Comparison of ENCODE assay signal across 9 mouse cellular contexts in genomic region chr5:58736610-58737009, GRCm38 (mm10).
DNase-seq lines count a peak whose midpoint lies in the region; ATAC-seq and TF ChIP-seq lines count a peak whose summit lies in the region.
"Had no signal": no experiment of that assay in that cellular context is flagged by ENCODE, and none has a peak within 500 bp of the region (broad histone marks: within the 10 kb centered on the region; RNA-seq: fewer than 3 reads in every experiment).

No protein-coding gene starts in this region.

- no peak for ATAC-seq in erythroid progenitor cell, adult 5-6 weeks (replicated peaks; ENCODE audit: low FRiP score, poor library complexity, severe bottlenecking)

- TF ChIP-seq CTCF in kidney, adult 2 months (conservative IDR thresholded peaks at IDR 0.05; ENCODE audit: insufficient read depth, insufficient read length, low read depth, low read length), result 0 out of 2 replicates have a peak, but pooled peaks have one; percentile 26

- H3K27ac ChIP-seq in kidney, adult 2 months (ENCODE audit: insufficient read depth, low read depth, low read length), result no peak overlapping the region
- H3K27ac ChIP-seq: macrophage had no signal

- no peaks in the 10 kb centered on the region for H3K27me3 ChIP-seq in kidney, adult 2 months (replicated peaks; ENCODE audit: control insufficient read depth, insufficient read depth, low read length)

- 30% methylated on average over 9 of the region's 9 CpGs for WGBS in kidney, adult 2 months

- no peak for TF ChIP-seq POLR2A in kidney, adult 2 months (IDR thresholded peaks at IDR 0.05; ENCODE audit: low read depth, low read length)

- no peaks in the 10 kb centered on the region for H3K36me3 ChIP-seq in kidney, adult 2 months (ENCODE audit: control insufficient read depth, insufficient read depth, low read length)

- H3K4me3 ChIP-seq in kidney, adult 2 months (ENCODE audit: insufficient read depth, low read depth, low read length), result no peak overlapping the region

- DNase-seq in kidney, adult 2 months, result peak; percentile 39
- no peak for DNase-seq in kidney, adult 11 months
- DNase-seq in Muller cell, postnatal 12 days (ENCODE audit: inconsistent ontology term), result peak; percentile 38
- DNase-seq in cerebellum, adult 9-11 months, result peak; percentile 18
- DNase-seq in gastrocnemius, postnatal 4 days (ENCODE audit: low spot score in 2 of 2), result peak; percentile 42
- peak; percentile 76 to 82 for DNase-seq in left cerebral cortex, adult 18-20 months (ENCODE audit: low spot score in 2 of 2)
- peak; percentile 64 for DNase-seq in retina, postnatal 1 day

- H3K4me1 ChIP-seq in kidney, adult 2 months (ENCODE audit: control insufficient read depth, insufficient read depth, low read length), result no peaks in the 10 kb centered on the region
